27 mouse cellular contexts compared by ENCODE assay signal in genomic region chr17:44797331-44797730, GRCm38 (mm10). TPM values are rescaled to one million over a fixed set of nuclear protein-coding genes. Genes with fewer than 3 reads are reported as not detected.
A peak's percentile ranks its signal among the peaks of the same experiment; 100 is the strongest.
DNase-seq lines count a peak whose midpoint lies in the region; ATAC-seq and TF ChIP-seq lines count a peak whose summit lies in the region.
"Had no signal": no experiment of that assay in that cellular context is flagged by ENCODE, and none has a peak within 500 bp of the region (broad histone marks: within the 10 kb centered on the region; RNA-seq: fewer than 3 reads in every experiment).

No protein-coding gene starts in this region.

- no peak for ATAC-seq in kidney, postnatal 0 days (replicated peaks; ENCODE audit: low FRiP score, low read depth)
- no peak for ATAC-seq in forebrain, embryonic 12.5 days (ENCODE audit: low FRiP score)
- ATAC-seq: forebrain, postnatal 0 days; intestine, postnatal 0 days; midbrain, embryonic 13.5 days had no signal

- H3K4me3 ChIP-seq in kidney, postnatal 0 days (replicated peaks; ENCODE audit: low read depth, low read length), result no peak overlapping the region
- no peak overlapping the region for H3K4me3 ChIP-seq in MEL (ENCODE audit: control insufficient read depth in 1 of 2, insufficient read depth in 1 of 2, low read depth in 2 of 2, low read length in 2 of 2)
- no peak overlapping the region for H3K4me3 ChIP-seq in forebrain, embryonic 12.5 days (replicated peaks)
- H3K4me3 ChIP-seq: erythroblast, embryonic 14.5 days; heart, embryonic 10.5 days; heart, embryonic 15.5 days; hindbrain, embryonic 13.5 days; limb, embryonic 15.5 days; liver, embryonic 13.5 days; midbrain, embryonic 13.5 days had no signal

- H3K36me3 ChIP-seq in kidney, postnatal 0 days (ENCODE audit: insufficient read depth, low read length), result no peaks in the 10 kb centered on the region
- H3K36me3 ChIP-seq in MEL (ENCODE audit: control insufficient read depth in 1 of 2, insufficient read depth in 2 of 2, low read length in 2 of 2), result peaks cover 3 to 10% of the 10 kb centered on the region in 2 experiments; a peak in 2 of 4 replicates
- no peaks in the 10 kb centered on the region for H3K36me3 ChIP-seq in forebrain, embryonic 12.5 days (replicated peaks)
- H3K36me3 ChIP-seq: heart, embryonic 10.5 days; heart, embryonic 15.5 days; limb, embryonic 15.5 days; liver, embryonic 13.5 days; midbrain, embryonic 13.5 days had no signal

- no peaks in the 10 kb centered on the region for H3K79me2 ChIP-seq in MEL (ENCODE audit: control insufficient read depth, insufficient read depth, low read length, poor library complexity)

- no peak for TF ChIP-seq CTCF in kidney, postnatal 0 days (IDR thresholded peaks at IDR 0.05; ENCODE audit: low read depth)
- TF ChIP-seq CTCF in MEL (IDR thresholded peaks at IDR 0.05 in 2 of 3, conservative IDR thresholded peaks at IDR 0.05 in 1 of 3; ENCODE audit: control insufficient read depth in 1 of 3, insufficient read depth in 1 of 3, low read depth in 2 of 3, low read length in 3 of 3, poor library complexity in 1 of 3, severe bottlenecking in 1 of 3), result no peak

- H3K27ac ChIP-seq in kidney, postnatal 0 days, result no peak overlapping the region
- no peak overlapping the region for H3K27ac ChIP-seq in MEL (ENCODE audit: control insufficient read depth, low read depth, low read length)
- no peak overlapping the region for H3K27ac ChIP-seq in forebrain, embryonic 12.5 days
- H3K27ac ChIP-seq: heart, embryonic 10.5 days; heart, embryonic 15.5 days; hindbrain, embryonic 13.5 days; limb, embryonic 15.5 days; liver, embryonic 13.5 days; macrophage; midbrain, embryonic 13.5 days had no signal

- no peak for TF ChIP-seq POLR2A in MEL (IDR thresholded peaks at IDR 0.05; ENCODE audit: control insufficient read depth in 1 of 2, insufficient read depth in 1 of 2, low read depth in 1 of 2, low read length in 2 of 2, poor library complexity in 1 of 2)

- H3K4me2 ChIP-seq in kidney, postnatal 0 days (ENCODE audit: low read length), result no peak overlapping the region
- H3K4me2 ChIP-seq in forebrain, embryonic 12.5 days, result no peak overlapping the region
- H3K4me2 ChIP-seq: heart, embryonic 15.5 days; hindbrain, embryonic 13.5 days; limb, embryonic 15.5 days; liver, embryonic 13.5 days; midbrain, embryonic 13.5 days had no signal

- WGBS in kidney, postnatal 0 days, result 48% methylated on average over 3 of the region's 3 CpGs
- 59% methylated on average over 3 of the region's 3 CpGs for WGBS in forebrain, embryonic 12.5 days

- H3K9me3 ChIP-seq in kidney, postnatal 0 days (replicated peaks; ENCODE audit: low read length), result no peaks in the 10 kb centered on the region
- H3K9me3 ChIP-seq in MEL (replicated peaks; ENCODE audit: insufficient read depth, low read length), result no peaks in the 10 kb centered on the region
- no peaks in the 10 kb centered on the region for H3K9me3 ChIP-seq in forebrain, embryonic 12.5 days
- H3K9me3 ChIP-seq: G1E; heart, embryonic 10.5 days; heart, embryonic 15.5 days; hindbrain, embryonic 13.5 days; limb, embryonic 15.5 days; liver, embryonic 13.5 days; midbrain, embryonic 13.5 days had no signal

- H3K27me3 ChIP-seq in kidney, postnatal 0 days (ENCODE audit: insufficient read depth, low read length), result no peaks in the 10 kb centered on the region
- no peaks in the 10 kb centered on the region for H3K27me3 ChIP-seq in MEL (ENCODE audit: control insufficient read depth in 1 of 2, insufficient read depth in 2 of 2, low read length in 2 of 2)
- H3K27me3 ChIP-seq in forebrain, embryonic 12.5 days, result no peaks in the 10 kb centered on the region
- H3K27me3 ChIP-seq: heart, embryonic 15.5 days; hindbrain, embryonic 13.5 days; limb, embryonic 15.5 days; liver, embryonic 13.5 days; midbrain, embryonic 13.5 days had no signal

- TF ChIP-seq RAD21 in MEL (IDR thresholded peaks at IDR 0.05; ENCODE audit: low read depth, low read length), result no peak

- no peak overlapping the region for H3K9ac ChIP-seq in kidney, postnatal 0 days (ENCODE audit: low read depth, low read length)
- H3K9ac ChIP-seq in MEL (ENCODE audit: control insufficient read depth, low read depth, low read length, poor library complexity, severe bottlenecking), result no peak overlapping the region
- H3K9ac ChIP-seq in forebrain, embryonic 12.5 days, result no peak overlapping the region
- H3K9ac ChIP-seq: forebrain, postnatal 0 days; heart, embryonic 15.5 days; hindbrain, embryonic 13.5 days; limb, embryonic 15.5 days; liver, embryonic 13.5 days; midbrain, embryonic 13.5 days had no signal

- H3K4me1 ChIP-seq in kidney, postnatal 0 days (replicated peaks; ENCODE audit: insufficient read depth, low read length), result no peaks in the 10 kb centered on the region
- peaks cover 2 to 8% of the 10 kb centered on the region in 2 experiments; a peak in 3 of 4 replicates for H3K4me1 ChIP-seq in MEL (ENCODE audit: control insufficient read depth in 1 of 2, insufficient read depth in 2 of 2, low read length in 2 of 2)
- no peaks in the 10 kb centered on the region for H3K4me1 ChIP-seq in forebrain, embryonic 12.5 days
- H3K4me1 ChIP-seq: heart, embryonic 15.5 days; hindbrain, embryonic 13.5 days; limb, embryonic 15.5 days; liver, embryonic 13.5 days; midbrain, embryonic 13.5 days had no signal

- TF ChIP-seq EP300 in MEL (IDR thresholded peaks at IDR 0.05; ENCODE audit: low read depth in 1 of 2, low read length in 2 of 2), result peak; percentile 38 to 52

- DNase-seq in kidney, postnatal 0 days (ENCODE audit: low spot score), result peak; percentile 10
- DNase-seq in kidney, adult 8-10 months, result no peak
- DNase-seq in MEL (ENCODE audit: low read depth, low spot score), result peak; percentile 56
- peak; percentile 32 for DNase-seq in adipocyte (ENCODE audit: low spot score)
- peak; percentile 53 to 58 for DNase-seq in adrenal gland, postnatal 36 days
- DNase-seq in retina, embryonic 14.5 days (ENCODE audit: low spot score), result no peak
- no peak for DNase-seq in cerebellum, postnatal 36 days
- DNase-seq: cerebellum, adult 18-20 months; forebrain, postnatal 0 days; kidney, postnatal 4 days; layer of hippocampus, postnatal 36 days; left cerebral cortex, postnatal 4 days; liver, embryonic 13.5 days; lung, adult 2 months; lung, postnatal 10 days; right cerebral cortex, postnatal 4 days; thymus, postnatal 4 days had no signal

TF ChIP-seq in MEL, 35 proteins besides CTCF, POLR2A, EP300 and RAD21:
- TF ChIP-seq USF2 (IDR thresholded peaks at IDR 0.05; ENCODE audit: borderline replicate concordance in 1 of 2, insufficient read depth in 1 of 2, low read depth in 1 of 2, low read length in 2 of 2) (no peak), TCF12 (IDR thresholded peaks at IDR 0.05; ENCODE audit: low read depth, low read length) (0 out of 2 replicates have a peak, but pooled peaks have one; percentile 46), GATA1 (IDR thresholded peaks at IDR 0.05; ENCODE audit: low read depth, low read length) (peak; percentile 29; the same call in 1 of the 2 replicates), GABPA (IDR thresholded peaks at IDR 0.05; ENCODE audit: low read depth, low read length) (no peak), ELF1 (IDR thresholded peaks at IDR 0.05; ENCODE audit: low read depth, low read length) (no peak), ETS1 (IDR thresholded peaks at IDR 0.05; ENCODE audit: low read depth, low read length) (peak; percentile 76), RCOR1 (IDR thresholded peaks at IDR 0.05; ENCODE audit: low read depth, low read length) (no peak)

RNA-seq across cellular contexts. Expression of gene Runx2, which starts 17.3 kb away (rescaled TPM):
- 3.8 and 4.0 TPM in 2 replicates for polyA plus RNA-seq in kidney, postnatal 0 days (2015; fragmentation: Nextera tagmentation; extraction: Ambion mirVana)
- not detected in 2 replicates for total RNA-seq in MEL (2012; rRNA removed)
- polyA plus RNA-seq in MEL (2012; ENCODE audit: insufficient read depth in 1 of 2, insufficient read length in 2 of 2, low read depth in 1 of 2, low replicate concordance in 2 of 2, missing spikeins in 1 of 2), result not detected
- 10 to 100 TPM; 24.3 to 35.2 TPM for total RNA-seq in adrenal gland, postnatal 36 days (2021)
- 3.0 and 3.4 TPM in 2 replicates for polyA plus RNA-seq in forebrain, embryonic 12.5 days (2016; fragmentation: Nextera tagmentation; extraction: Ambion mirVana)

RNA-seq across cellular contexts. Expression of gene Supt3, which starts 20.4 kb away (rescaled TPM):
- polyA plus RNA-seq in kidney, postnatal 0 days (2015; fragmentation: Nextera tagmentation; extraction: Ambion mirVana), result 19.2 and 21.3 TPM in 2 replicates
- total RNA-seq in MEL (2012; rRNA removed), result 7.0 and 7.6 TPM in 2 replicates
- 10 to 100 TPM in 1 of 2 experiments, not detected in 1; 28.6 TPM for polyA plus RNA-seq in MEL (2012; ENCODE audit: insufficient read depth in 1 of 2, insufficient read length in 2 of 2, low read depth in 1 of 2, low replicate concordance in 2 of 2, missing spikeins in 1 of 2)
- total RNA-seq in adrenal gland, postnatal 36 days (2021), result 10 to 100 TPM; 24.7 to 34.0 TPM
- polyA plus RNA-seq in forebrain, embryonic 12.5 days (2016; fragmentation: Nextera tagmentation; extraction: Ambion mirVana), result 21.7 and 23.0 TPM in 2 replicates

Comparison
In these comparisons a context has a peak if more than half of its experiments do, and no peak if none do; other contexts are left out.
1. DNase-seq: peak in kidney, postnatal 0 days (single experiment), MEL (single experiment), adipocyte (single experiment) and adrenal gland, postnatal 36 days (2 of 2); none in kidney, adult 8-10 months (0 of 2), retina, embryonic 14.5 days (single experiment) and cerebellum, postnatal 36 days (0 of 2).